Mouse (Mus musculus) forebrain, postnatal 0 days (tissue): ENCODE measurements around the gene Tmem182. TPM values are rescaled to one million over a fixed set of nuclear protein-coding genes. Genes with fewer than 3 reads are reported as not detected.

Experiments
- ATAC-seq: fragments of 200-750 bp; cut with Nextera tagmentation; 2 replicates; pipeline ENCODE4 v1.8.0; 2017; ENCODE audit warnings: mild to moderate bottlenecking, moderate library complexity
- DNase-seq: peaks from one replicate; pipeline ENCODE4 v3.0.0-alpha.2; 2015
- H3K27ac ChIP-seq: fragments of 300-500 bp; sonication (generic); 2 replicates; pipeline ENCODE4 v1.5.1; 2014; ENCODE audit warnings: low read depth, mild to moderate bottlenecking, antibody characterized with exemption, low read length, moderate library complexity, mixed read lengths
- H3K27me3 ChIP-seq: fragments of 300-500 bp; sonication (generic); 2 replicates; pipeline ENCODE4 v1.6.1; 2014; ENCODE audit warnings: mild to moderate bottlenecking, low read length, mixed read lengths; ENCODE audit not compliant: insufficient read depth
- H3K36me3 ChIP-seq: fragments of 300-500 bp; sonication (generic); 2 replicates; pipeline ENCODE4 v1.6.1; 2014; ENCODE audit warnings: mild to moderate bottlenecking, moderate library complexity; ENCODE audit not compliant: insufficient read depth
- H3K4me1 ChIP-seq: fragments of 300-500 bp; sonication (generic); 2 replicates; pipeline ENCODE4 v1.6.1; 2014; ENCODE audit warnings: antibody characterized with exemption; ENCODE audit not compliant: insufficient read depth
- H3K4me2 ChIP-seq: fragments of 300-500 bp; sonication (generic); 2 replicates; pipeline ENCODE4 v1.6.1; 2014; ENCODE audit warnings: low read depth, mild to moderate bottlenecking, moderate library complexity
- H3K4me3 ChIP-seq: fragments of 300-500 bp; sonication (generic); 2 replicates; pipeline ENCODE4 v1.5.1; 2014; ENCODE audit warnings: low read depth, low read length, mixed read lengths
- H3K9ac ChIP-seq: fragments of 300-500 bp; sonication (generic); 2 replicates; pipeline ENCODE4 v1.6.1; 2014; ENCODE audit warnings: mild to moderate bottlenecking
- H3K9me3 ChIP-seq: fragments of 300-500 bp; sonication (generic); 2 replicates; pipeline ENCODE4 v1.6.1; 2016; ENCODE audit warnings: low read length
- CTCF ChIP-seq: sonication (generic); IDR thresholded peaks from 2 replicates; pipeline ENCODE4 v1.5.1; 2016; ENCODE audit warnings: antibody characterized with exemption, control low read depth, low read depth
- WGBS: fragments of 180-500 bp; shearing (Covaris S2); extraction: QIAGEN DNeasy Blood & Tissue Kit; methylation state at CpG from one replicate; pipeline ENCODE4 v1.1.7; 2014; 5-methylcytosine and 5-hydroxymethylcytosine counted together
- polyA plus RNA-seq: library from polyadenylated mRNA; unstranded; fragments of >200 nt; fragmentation: Nextera tagmentation; extraction: Ambion mirVana; gene quantifications from 2 replicates; pipeline ENCODE4 v1.2.1, GENCODE M21; 2015
- total RNA-seq: library from RNA; depleted of rRNA; stranded (reverse); fragments of >200 nt; gene quantifications from 2 replicates; pipeline ENCODE4 v1.2.3, GENCODE M21; 2014

The Tmem182 gene
- total and polyA plus RNA-seq, 2 experiments from 2014 or later, result 0.24 to 0.27 TPM

DNA sequence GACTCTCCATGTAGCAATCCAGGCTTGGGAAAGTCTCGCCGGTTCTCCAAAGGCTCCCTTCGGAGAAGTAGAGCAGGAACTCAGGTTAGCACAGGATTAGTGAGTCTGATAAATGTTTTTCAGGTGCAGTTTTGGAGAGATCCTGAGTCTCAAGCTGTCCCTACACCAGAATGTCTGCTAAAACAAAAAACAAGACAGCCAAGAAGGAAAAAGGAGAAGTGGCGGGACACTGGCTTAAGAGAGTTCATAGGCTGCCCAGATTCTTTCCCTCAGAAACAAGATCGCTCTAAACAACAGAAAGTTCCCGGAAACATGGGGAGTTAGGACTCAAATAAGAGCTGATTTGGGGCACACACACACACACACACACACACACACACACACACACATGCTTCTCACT is 74.1 kb downstream of the Tmem182 start:
- Histone ChIP-seq H3K9me3 (no peaks in the 10 kb centered on the region), H3K4me2 (no peak overlapping the region), H3K9ac (no peak overlapping the region), H3K36me3 (no peaks in the 10 kb centered on the region), H3K27me3 (no peaks in the 10 kb centered on the region), H3K27ac (no peak overlapping the region), H3K4me3 (no peak overlapping the region), H3K4me1 (no peaks in the 10 kb centered on the region)
- ATAC-seq (no peak), DNase-seq (no peak)
- TF ChIP-seq CTCF, result no peak
- WGBS, result 54% methylated on average over 6 of the region's 6 CpGs

DNA sequence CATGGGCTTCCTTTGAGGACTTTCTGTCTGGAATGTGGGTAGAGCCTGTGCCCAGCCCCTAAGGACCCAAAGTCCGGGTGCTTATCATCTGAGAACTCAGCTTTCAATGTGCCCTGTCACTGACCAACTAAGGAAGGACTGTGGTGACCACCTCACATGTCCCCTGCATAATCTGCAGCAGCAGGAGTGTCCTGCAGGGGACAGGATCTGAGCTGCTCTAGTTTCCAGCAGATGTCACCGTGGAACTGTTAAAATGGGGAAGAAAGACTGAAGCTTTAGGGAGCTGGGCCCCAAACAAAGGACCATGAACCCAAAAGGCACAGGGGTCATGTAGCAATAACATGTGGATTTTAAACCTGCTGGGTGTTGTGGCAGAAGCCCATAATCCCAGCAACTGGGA is 75.1 kb downstream of the Tmem182 start:
- 46% methylated on average over 2 of the region's 2 CpGs for WGBS
- no peak overlapping the region for H3K9ac ChIP-seq
- H3K36me3 ChIP-seq, result no peaks in the 10 kb centered on the region
- no peak overlapping the region for H3K4me2 ChIP-seq
- peak; percentile 57 for TF ChIP-seq CTCF
- no peaks in the 10 kb centered on the region for H3K27me3 ChIP-seq
- no peak for DNase-seq
- no peaks in the 10 kb centered on the region for H3K4me1 ChIP-seq
- no peak overlapping the region for H3K4me3 ChIP-seq
- no peak for ATAC-seq
- no peak overlapping the region for H3K27ac ChIP-seq
- no peaks in the 10 kb centered on the region for H3K9me3 ChIP-seq

DNA sequence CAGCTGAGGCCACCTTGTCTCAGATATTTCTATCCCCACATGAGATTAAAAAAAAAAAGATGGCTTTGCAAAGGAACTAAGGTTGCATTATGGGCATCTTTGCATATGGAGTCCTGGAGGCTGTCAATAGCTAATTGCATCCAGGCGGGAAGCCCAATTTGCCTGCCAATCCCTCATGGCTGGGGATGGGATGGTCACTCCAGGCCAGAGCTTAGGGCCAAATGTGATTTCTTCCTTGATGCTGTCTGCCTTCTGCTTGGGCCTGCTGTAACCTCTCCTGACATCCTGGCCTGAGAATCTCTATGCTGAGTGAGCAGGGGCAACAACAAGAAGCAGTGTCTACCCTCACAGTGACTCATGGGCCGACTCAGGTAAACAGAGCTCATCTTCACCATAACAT is 78.5 kb downstream of the Tmem182 start:
- Histone ChIP-seq H3K9ac (no peak overlapping the region), H3K27ac (no peak overlapping the region), H3K27me3 (no peaks in the 10 kb centered on the region), H3K4me2 (no peak overlapping the region), H3K9me3 (no peaks in the 10 kb centered on the region), H3K36me3 (no peaks in the 10 kb centered on the region), H3K4me1 (no peaks in the 10 kb centered on the region), H3K4me3 (no peak overlapping the region)
- DNase-seq (no peak), ATAC-seq (no peak)
- TF ChIP-seq CTCF, result no peak
- WGBS, result 77% methylated on average over 2 of the region's 2 CpGs

DNA sequence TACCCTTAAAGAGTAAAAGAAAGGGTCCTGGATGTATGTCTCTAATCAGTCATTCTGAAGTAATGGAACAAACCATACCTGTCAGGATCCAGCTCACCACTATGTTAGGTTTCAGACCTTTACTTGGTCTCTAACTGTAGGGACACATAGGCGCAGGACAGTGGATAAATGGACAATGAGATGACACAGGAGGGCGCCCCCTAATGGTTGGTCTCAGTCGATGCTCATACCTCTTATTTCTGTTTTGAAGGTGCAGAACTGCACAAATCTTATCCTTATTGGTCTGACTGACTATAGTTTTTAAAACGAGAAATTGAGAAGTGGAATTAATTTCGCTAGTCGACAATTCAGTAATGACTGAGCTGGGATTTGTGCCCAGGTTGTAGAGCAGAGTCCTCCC is 79.5 kb downstream of the Tmem182 start:
- WGBS, result 72% methylated on average over 6 of the region's 6 CpGs
- peak; percentile 25; the same call in 1 of the 2 replicates for TF ChIP-seq CTCF
- ATAC-seq, result no peak
- Histone ChIP-seq H3K27ac (no peak overlapping the region), H3K4me2 (no peak overlapping the region), H3K27me3 (no peaks in the 10 kb centered on the region), H3K9ac (no peak overlapping the region), H3K4me1 (no peaks in the 10 kb centered on the region), H3K4me3 (no peak overlapping the region), H3K36me3 (no peaks in the 10 kb centered on the region), H3K9me3 (no peaks in the 10 kb centered on the region)
- no peak for DNase-seq

DNA sequence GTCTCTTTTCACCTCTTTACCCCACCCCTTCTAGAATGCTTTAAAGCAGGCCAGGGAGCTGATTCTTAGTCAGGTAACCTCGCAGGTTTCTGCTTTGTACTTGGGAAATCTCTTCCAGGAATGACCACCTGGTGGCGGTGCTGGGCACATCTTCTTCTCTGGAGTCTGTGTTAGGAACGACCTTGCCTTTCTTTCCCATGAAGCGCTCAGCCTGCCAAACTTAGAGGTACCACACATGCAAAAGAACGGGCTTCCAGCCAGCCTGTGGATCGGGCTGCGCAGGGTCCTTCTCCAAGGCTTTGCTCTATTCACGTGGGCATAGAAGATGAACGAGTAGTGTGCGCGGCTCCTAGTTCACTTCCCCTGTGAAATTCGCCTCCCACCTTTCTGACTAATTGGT is 82.3 kb downstream of the Tmem182 start:
- no peaks in the 10 kb centered on the region for H3K27me3 ChIP-seq
- H3K9me3 ChIP-seq, result no peaks in the 10 kb centered on the region
- 20% methylated on average over 12 of the region's 12 CpGs for WGBS
- peak; percentile 79 for TF ChIP-seq CTCF
- DNase-seq (peak; percentile 89), ATAC-seq (peak; percentile 83)
- 0 out of 2 replicates have a peak overlapping the region, but pooled peaks have one; percentile 10 for H3K9ac ChIP-seq
- no peak overlapping the region for H3K27ac ChIP-seq
- H3K4me3 ChIP-seq, result no peak overlapping the region
- H3K4me1 ChIP-seq, result no peaks in the 10 kb centered on the region
- H3K4me2 ChIP-seq, result peak overlapping the region; percentile 38
- no peaks in the 10 kb centered on the region for H3K36me3 ChIP-seq

DNA sequence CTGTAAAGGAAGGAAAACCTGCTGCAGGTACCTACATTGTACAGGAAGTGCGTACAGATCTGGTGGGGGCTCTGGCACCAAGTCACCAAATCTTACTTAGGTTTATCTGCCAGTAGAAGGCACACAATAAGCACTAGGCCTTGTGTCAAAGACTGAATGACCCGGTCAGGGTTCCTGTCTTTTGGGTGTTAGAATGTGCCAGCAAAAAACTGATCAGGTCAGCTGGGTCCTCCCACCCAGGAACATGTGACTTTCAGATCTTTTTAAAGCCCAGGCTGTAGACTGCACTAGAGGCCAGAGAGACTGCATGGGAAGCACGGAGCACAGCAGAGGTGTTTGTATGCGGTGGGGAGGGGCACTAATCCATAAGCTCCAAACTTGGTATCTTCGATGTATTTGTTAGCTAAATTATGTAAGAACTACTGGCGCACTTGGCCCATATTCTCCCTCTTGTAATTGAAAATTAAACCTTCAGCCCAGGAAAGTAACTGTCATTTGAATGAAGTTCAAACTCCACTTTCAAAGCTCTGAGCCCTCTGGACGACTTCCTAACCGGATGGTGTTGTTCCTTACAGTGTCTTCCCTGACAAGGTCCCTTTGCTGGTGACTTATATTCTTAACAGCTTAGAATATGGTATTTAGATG is 83.1 kb downstream of the Tmem182 start:
- Histone ChIP-seq H3K27me3 (no peaks in the 10 kb centered on the region), H3K4me1 (no peaks in the 10 kb centered on the region), H3K4me2 (no peak overlapping the region), H3K27ac (no peak overlapping the region), H3K9me3 (no peaks in the 10 kb centered on the region), H3K9ac (no peak overlapping the region), H3K4me3 (no peak overlapping the region), H3K36me3 (no peaks in the 10 kb centered on the region)
- TF ChIP-seq CTCF, result no peak
- 81% methylated on average over 8 of the region's 8 CpGs for WGBS
- DNase-seq, result no peak
- no peak for ATAC-seq

DNA sequence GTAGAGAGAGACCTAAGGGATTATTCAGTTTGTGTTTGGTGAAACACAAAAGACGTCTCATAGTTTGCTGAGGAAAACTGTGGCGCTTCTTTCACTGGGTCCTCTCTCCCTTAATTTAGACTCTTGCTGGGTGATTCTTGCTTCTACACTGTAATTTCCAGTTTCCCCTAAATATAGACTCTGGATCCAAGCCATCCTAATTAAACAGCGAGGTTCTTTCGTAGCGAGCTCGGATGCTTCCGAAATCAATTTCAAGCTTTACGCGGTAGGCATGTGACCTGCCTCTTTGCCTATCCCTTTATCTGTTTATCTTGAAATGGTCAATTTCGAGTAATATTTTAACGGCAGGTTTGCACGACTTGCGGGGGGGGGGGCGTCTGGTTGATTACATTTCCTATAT is 84.2 kb downstream of the Tmem182 start:
- H3K9ac ChIP-seq, result no peak overlapping the region
- peak; percentile 53; the same call in 1 of the 2 replicates for ATAC-seq
- peak; percentile 65 for DNase-seq
- no peak overlapping the region for H3K4me3 ChIP-seq
- H3K36me3 ChIP-seq, result no peaks in the 10 kb centered on the region
- H3K27ac ChIP-seq, result no peak overlapping the region
- no peaks in the 10 kb centered on the region for H3K4me1 ChIP-seq
- 49% methylated on average over 14 of the region's 14 CpGs for WGBS
- H3K9me3 ChIP-seq, result no peaks in the 10 kb centered on the region
- H3K4me2 ChIP-seq, result peak overlapping the region; percentile 10
- H3K27me3 ChIP-seq, result no peaks in the 10 kb centered on the region
- TF ChIP-seq CTCF, result no peak
